Mouse (Mus musculus) hindbrain, embryonic 10.5 days (tissue): Measurements from ENCODE around the gene Celf2. TPM values are rescaled to one million over a fixed set of nuclear protein-coding genes. Genes with fewer than 3 reads are reported as not detected.

Experiments
- DNase-seq: peaks from one replicate; pipeline ENCODE4 v3.0.0-alpha.2; 2017; ENCODE audit warnings: low spot score
- H3K27ac ChIP-seq: fragments of 300-500 bp; sonication (generic); 2 replicates; pipeline ENCODE4 v1.5.1; 2016; ENCODE audit warnings: mild to moderate bottlenecking, moderate library complexity
- H3K27me3 ChIP-seq: fragments of 300-500 bp; sonication (generic); 2 replicates; pipeline ENCODE4 v1.6.1; 2016; ENCODE audit warnings: mild to moderate bottlenecking; ENCODE audit not compliant: poor library complexity, insufficient read depth, severe bottlenecking
- H3K36me3 ChIP-seq: fragments of 300-500 bp; sonication (generic); 2 replicates; pipeline ENCODE4 v1.6.1; 2016; ENCODE audit warnings: mild to moderate bottlenecking, moderate library complexity
- H3K4me1 ChIP-seq: fragments of 300-500 bp; sonication (generic); replicated peaks from 2 replicates; pipeline ENCODE4 v1.6.1; 2016; ENCODE audit warnings: mild to moderate bottlenecking
- H3K4me3 ChIP-seq: fragments of 300-500 bp; sonication (generic); 2 replicates; pipeline ENCODE4 v1.5.1; 2016; ENCODE audit warnings: mild to moderate bottlenecking, moderate library complexity
- H3K9me3 ChIP-seq: fragments of 300-500 bp; sonication (generic); 2 replicates; pipeline ENCODE4 v1.6.1; 2016; ENCODE audit warnings: mild to moderate bottlenecking, moderate library complexity
- WGBS: fragments of 180-500 bp; shearing (Covaris S2); methylation state at CpG from one replicate; pipeline ENCODE4 v1.1.7; 2016; 5-methylcytosine and 5-hydroxymethylcytosine counted together
- polyA plus RNA-seq: library from polyadenylated mRNA; unstranded; fragments of >200 nt; fragmentation: Nextera tagmentation; extraction: Ambion mirVana; gene quantifications from 2 replicates; pipeline ENCODE4 v1.2.1, GENCODE M21; 2016

Celf2 gene
- polyA plus RNA-seq, 1 experiment from 2014 or later: 66.8 TPM

DNA sequence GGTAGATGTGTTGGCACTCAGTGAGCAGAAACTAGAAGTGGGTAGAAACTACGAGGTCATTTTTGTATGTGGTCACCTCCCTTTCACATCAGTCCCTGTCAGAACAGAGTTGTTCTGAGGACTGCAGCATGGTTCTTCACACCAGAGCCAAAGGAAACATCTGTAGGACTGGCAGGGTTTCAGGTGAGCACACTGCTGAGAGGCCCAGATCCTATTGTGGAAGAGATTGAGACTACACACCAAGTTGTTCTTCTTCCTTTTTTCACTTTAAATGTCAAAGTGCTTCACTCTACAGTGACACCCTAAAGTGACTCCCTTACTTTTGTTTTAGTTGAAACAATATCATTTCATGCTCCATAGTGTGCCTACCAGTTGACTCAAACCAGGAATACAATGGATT, 804.6 kb downstream of the Celf2 start:
- no peaks in the 10 kb centered on the region for H3K36me3 ChIP-seq
- H3K27me3 ChIP-seq: no peaks in the 10 kb centered on the region
- no peak overlapping the region for H3K4me3 ChIP-seq
- no peak for DNase-seq
- WGBS: 85% methylated on average over 1 of the region's 1 CpGs
- H3K27ac ChIP-seq: no peak overlapping the region
- H3K9me3 ChIP-seq: no peaks in the 10 kb centered on the region
- H3K4me1 ChIP-seq: peaks cover 18% of the 10 kb centered on the region

GRCm38 (mm10) chr2:6704342-6704741, 805.0 kb downstream of the Celf2 start:
- no peak for DNase-seq
- H3K4me3 ChIP-seq: no peak overlapping the region
- H3K27me3 ChIP-seq: no peaks in the 10 kb centered on the region
- no peaks in the 10 kb centered on the region for H3K36me3 ChIP-seq
- no peaks in the 10 kb centered on the region for H3K9me3 ChIP-seq
- H3K4me1 ChIP-seq: peaks cover 18% of the 10 kb centered on the region
- no peak overlapping the region for H3K27ac ChIP-seq
- WGBS: 90% methylated on average over 7 of the region's 7 CpGs

DNA sequence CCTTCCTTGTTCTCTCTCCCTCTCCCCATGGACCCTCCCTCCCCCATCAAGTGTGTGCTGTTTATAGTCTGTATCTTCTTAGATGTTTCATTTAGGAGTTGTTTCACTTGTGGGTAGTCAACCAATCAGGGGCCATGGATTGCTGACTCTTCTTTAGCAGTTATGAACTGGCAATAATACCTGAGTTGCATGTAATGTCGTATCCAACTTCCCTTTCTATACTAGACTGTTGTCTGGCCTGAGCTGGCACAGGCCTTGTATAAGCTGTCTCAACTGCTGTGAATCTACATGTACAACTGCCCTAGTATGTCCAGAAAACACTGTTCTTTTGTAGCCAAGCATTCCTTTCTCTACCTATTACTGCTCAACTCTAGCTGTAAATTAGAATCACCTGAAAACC, 813.0 kb downstream of the Celf2 start:
- H3K27ac ChIP-seq: no peak overlapping the region
- WGBS: 98% methylated on average over 1 of the region's 1 CpGs
- no peak overlapping the region for H3K4me3 ChIP-seq

GRCm38 (mm10) chr2:6695353-6695951, 813.9 kb downstream of the Celf2 start:
- H3K4me3 ChIP-seq: no peak overlapping the region
- no peaks in the 10 kb centered on the region for H3K9me3 ChIP-seq
- no peaks in the 10 kb centered on the region for H3K36me3 ChIP-seq
- 85% methylated on average over 4 of the region's 4 CpGs for WGBS
- H3K27me3 ChIP-seq: no peaks in the 10 kb centered on the region
- H3K27ac ChIP-seq: no peak overlapping the region
- no peak for DNase-seq
- H3K4me1 ChIP-seq: no peaks in the 10 kb centered on the region

More for the DNA sequence above, 813.0 kb downstream of the Celf2 start:
- Histone ChIP-seq H3K9me3 (no peaks in the 10 kb centered on the region), H3K36me3 (no peaks in the 10 kb centered on the region), H3K4me1 (no peaks in the 10 kb centered on the region), H3K27me3 (no peaks in the 10 kb centered on the region)
- no peak for DNase-seq

GRCm38 (mm10) chr2:6689689-6690088, 819.7 kb downstream of the Celf2 start:
- Histone ChIP-seq H3K27ac (no peak overlapping the region), H3K4me1 (no peaks in the 10 kb centered on the region), H3K36me3 (no peaks in the 10 kb centered on the region), H3K27me3 (no peaks in the 10 kb centered on the region), H3K4me3 (no peak overlapping the region), H3K9me3 (no peaks in the 10 kb centered on the region)
- WGBS: 89% methylated on average over 2 of the region's 2 CpGs
- no peak for DNase-seq

DNA sequence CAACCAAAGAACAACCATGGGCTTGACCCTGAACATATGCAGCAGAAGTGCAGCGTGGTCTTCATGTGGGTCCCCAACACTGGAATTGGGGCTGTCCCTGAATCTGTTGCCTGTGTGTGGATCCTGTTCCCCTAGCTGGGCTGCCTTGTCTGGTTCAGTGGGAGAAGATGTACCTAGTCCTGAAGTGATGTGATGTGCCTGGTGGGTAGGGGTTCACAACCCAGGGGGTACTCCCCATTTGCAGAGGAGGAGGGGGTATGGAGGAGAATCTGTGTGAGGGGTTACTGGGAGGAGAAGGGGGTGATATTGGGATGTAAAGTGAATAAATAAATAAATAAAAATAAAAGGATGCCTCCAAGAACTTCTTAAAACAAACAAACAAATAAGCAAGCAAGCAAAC, 831.1 kb downstream of the Celf2 start:
- no peak for DNase-seq
- H3K4me3 ChIP-seq: no peak overlapping the region
- H3K9me3 ChIP-seq: no peaks in the 10 kb centered on the region
- H3K36me3 ChIP-seq: no peaks in the 10 kb centered on the region
- 93% methylated on average over 1 of the region's 1 CpGs for WGBS
- no peaks in the 10 kb centered on the region for H3K27me3 ChIP-seq
- H3K4me1 ChIP-seq: no peaks in the 10 kb centered on the region
- no peak overlapping the region for H3K27ac ChIP-seq

GRCm38 (mm10) chr2:6677457-6677856, 831.9 kb downstream of the Celf2 start:
- no peak for DNase-seq
- Histone ChIP-seq H3K27me3 (no peaks in the 10 kb centered on the region), H3K9me3 (no peaks in the 10 kb centered on the region)

GRCm38 (mm10) chr2:6674401-6674800, 835.0 kb downstream of the Celf2 start:
- H3K27me3 ChIP-seq: no peaks in the 10 kb centered on the region
- H3K4me3 ChIP-seq: no peak overlapping the region
- no peaks in the 10 kb centered on the region for H3K9me3 ChIP-seq
- 90% methylated on average over 3 of the region's 3 CpGs for WGBS
- H3K36me3 ChIP-seq: no peaks in the 10 kb centered on the region
- H3K4me1 ChIP-seq: no peaks in the 10 kb centered on the region
- H3K27ac ChIP-seq: no peak overlapping the region
- DNase-seq: no peak

More at GRCm38 (mm10) chr2:6677457-6677856, 831.9 kb downstream of the Celf2 start:
- H3K4me3 ChIP-seq: no peak overlapping the region
- no peak overlapping the region for H3K27ac ChIP-seq
- H3K36me3 ChIP-seq: no peaks in the 10 kb centered on the region
- H3K4me1 ChIP-seq: no peaks in the 10 kb centered on the region

- WGBS: 83% methylated on average over 3 of the region's 3 CpGs
- no peak overlapping the region for H3K4me3 ChIP-seq
- H3K9me3 ChIP-seq: no peaks in the 10 kb centered on the region
- H3K27me3 ChIP-seq: no peaks in the 10 kb centered on the region
- no peaks in the 10 kb centered on the region for H3K36me3 ChIP-seq
- DNase-seq: no peak
- no peaks in the 10 kb centered on the region for H3K4me1 ChIP-seq
- H3K27ac ChIP-seq: no peak overlapping the region
Measured at GRCm38 (mm10) chr2:6673418-6673817, 835.9 kb downstream of the Celf2 start.

DNA sequence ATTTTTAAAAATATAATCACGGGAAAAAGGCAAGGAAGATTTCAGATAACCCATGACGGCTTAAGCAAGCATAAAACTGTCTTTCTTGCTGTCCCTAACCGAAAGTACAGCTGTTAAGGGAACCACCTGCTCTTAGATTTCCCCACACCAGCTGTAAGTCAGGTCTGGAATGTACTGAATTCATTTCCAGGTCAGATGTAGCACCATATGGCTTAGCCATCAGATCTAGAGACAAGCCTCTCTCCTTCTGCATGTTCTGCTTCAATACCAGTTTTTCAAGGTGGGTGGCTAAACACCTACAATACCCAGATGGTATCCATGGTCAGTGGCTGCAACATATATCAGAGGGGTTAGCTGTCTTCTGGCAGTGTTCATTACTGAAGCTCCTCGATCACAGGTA, 841.8 kb downstream of the Celf2 start:
- H3K4me1 ChIP-seq: no peaks in the 10 kb centered on the region
- DNase-seq: no peak
- H3K4me3 ChIP-seq: no peak overlapping the region
- 0 out of 2 replicates have a peak, but pooled peaks cover 6% of the 10 kb centered on the region for H3K36me3 ChIP-seq
- H3K9me3 ChIP-seq: no peaks in the 10 kb centered on the region
- 84% methylated on average over 4 of the region's 4 CpGs for WGBS
- H3K27ac ChIP-seq: no peak overlapping the region
- no peaks in the 10 kb centered on the region for H3K27me3 ChIP-seq

GRCm38 (mm10) chr2:6659834-6660233, 849.5 kb downstream of the Celf2 start:
- Histone ChIP-seq H3K4me1 (no peaks in the 10 kb centered on the region), H3K36me3 (0 out of 2 replicates have a peak, but pooled peaks cover 6% of the 10 kb centered on the region), H3K4me3 (no peak overlapping the region), H3K27me3 (no peaks in the 10 kb centered on the region), H3K27ac (no peak overlapping the region), H3K9me3 (no peaks in the 10 kb centered on the region)
- no peak for DNase-seq
- WGBS: 83% methylated on average over 4 of the region's 4 CpGs

- Histone ChIP-seq H3K9me3 (no peaks in the 10 kb centered on the region), H3K36me3 (no peaks in the 10 kb centered on the region), H3K27ac (no peak overlapping the region), H3K27me3 (no peaks in the 10 kb centered on the region), H3K4me1 (no peaks in the 10 kb centered on the region), H3K4me3 (no peak overlapping the region)
- no peak for DNase-seq
- 79% methylated on average over 6 of the region's 6 CpGs for WGBS
Measured at GRCm38 (mm10) chr2:6653719-6654118, 855.6 kb downstream of the Celf2 start.

GRCm38 (mm10) chr2:6651697-6652096, 857.7 kb downstream of the Celf2 start:
- Histone ChIP-seq H3K36me3 (no peaks in the 10 kb centered on the region), H3K9me3 (no peaks in the 10 kb centered on the region), H3K27me3 (no peaks in the 10 kb centered on the region), H3K4me1 (no peaks in the 10 kb centered on the region), H3K27ac (no peak overlapping the region), H3K4me3 (no peak overlapping the region)
- DNase-seq: no peak
- 68% methylated on average over 1 of the region's 1 CpGs for WGBS

- 84% methylated on average over 6 of the region's 6 CpGs for WGBS
- Histone ChIP-seq H3K9me3 (no peaks in the 10 kb centered on the region), H3K4me3 (no peak overlapping the region), H3K27me3 (no peaks in the 10 kb centered on the region), H3K36me3 (no peaks in the 10 kb centered on the region), H3K27ac (no peak overlapping the region), H3K4me1 (no peaks in the 10 kb centered on the region)
- DNase-seq: no peak
Measured at GRCm38 (mm10) chr2:6648877-6649276, 860.5 kb downstream of the Celf2 start.
